Mouse (Mus musculus): ENCODE results near the gene Fcgrt. TPM values are rescaled to one million over a fixed set of nuclear protein-coding genes. Genes with fewer than 3 reads are reported as not detected.
"Not testable (repeated sequence)": the region's sequence is repeated elsewhere in the genome, so short reads cannot be mapped to it uniquely, and the experiment has no call there.

Gene Fcgrt
- polyA plus RNA-seq, 1 experiment from 2014 or later = 56.4 TPM

GRCm38 (mm10) chr7:45098541-45099240, 5.0 kb downstream of the Fcgrt start:
- ATAC-seq (ENCODE audit: insufficient read depth) (no peak), DNase-seq (no peak)
- Histone ChIP-seq H3K9ac (no peak overlapping the region), H3K9me3 (ENCODE audit: low read depth, low read length) (no peaks in the 10 kb centered on the region), H3K36me3 (ENCODE audit: insufficient read depth) (peaks cover 5% of the 10 kb centered on the region; the same call in 1 of the 2 replicates), H3K4me3 (ENCODE audit: low read depth, low read length) (no peak overlapping the region), H3K4me2 (no peak overlapping the region), H3K27ac (ENCODE audit: low read depth) (no peak overlapping the region), H3K4me1 (ENCODE audit: insufficient read depth) (no peaks in the 10 kb centered on the region), H3K27me3 (ENCODE audit: insufficient read depth, low read length) (no peaks in the 10 kb centered on the region)
- TF ChIP-seq CTCF (IDR thresholded peaks at IDR 0.05; ENCODE audit: low read depth) = peak; percentile 37
- 84% methylated on average over 8 of the region's 8 CpGs for WGBS

DNA sequence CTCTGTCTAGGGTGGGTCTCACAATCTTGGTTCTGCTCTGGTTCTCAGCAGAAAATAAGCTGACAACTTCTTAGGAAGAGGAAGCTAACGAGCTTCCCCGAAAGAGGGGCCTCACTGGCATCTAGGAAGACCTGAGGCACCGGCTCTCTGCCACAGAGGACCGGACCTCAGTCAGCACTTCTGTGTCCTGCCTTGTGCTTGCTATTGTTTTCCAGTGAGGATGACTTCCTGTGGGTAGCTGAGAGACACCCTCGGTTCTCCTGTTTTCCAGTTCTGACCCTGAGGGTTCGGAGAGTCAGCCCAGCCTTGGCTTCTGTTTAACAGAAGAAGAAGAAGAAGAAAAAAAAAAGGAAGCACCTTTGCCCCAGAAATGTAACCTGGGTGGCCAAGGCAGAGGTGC, 6.2 kb downstream of the Fcgrt start:
- H3K27me3 ChIP-seq (ENCODE audit: insufficient read depth, low read length) = no peaks in the 10 kb centered on the region
- no peak overlapping the region for H3K4me3 ChIP-seq (ENCODE audit: low read depth, low read length)
- H3K4me1 ChIP-seq (ENCODE audit: insufficient read depth) = peaks cover 4% of the 10 kb centered on the region; the same call in 1 of the 2 replicates
- DNase-seq (no peak), ATAC-seq (ENCODE audit: insufficient read depth) (no peak)
- no peak overlapping the region for H3K9ac ChIP-seq
- no peak overlapping the region for H3K27ac ChIP-seq (ENCODE audit: low read depth)
- peaks cover 5% of the 10 kb centered on the region; the same call in 1 of the 2 replicates for H3K36me3 ChIP-seq (ENCODE audit: insufficient read depth)
- no peaks in the 10 kb centered on the region for H3K9me3 ChIP-seq (ENCODE audit: low read depth, low read length)
- 54% methylated on average over 6 of the region's 6 CpGs for WGBS
- no peak overlapping the region for H3K4me2 ChIP-seq
- TF ChIP-seq CTCF (IDR thresholded peaks at IDR 0.05; ENCODE audit: low read depth) = no peak

DNA sequence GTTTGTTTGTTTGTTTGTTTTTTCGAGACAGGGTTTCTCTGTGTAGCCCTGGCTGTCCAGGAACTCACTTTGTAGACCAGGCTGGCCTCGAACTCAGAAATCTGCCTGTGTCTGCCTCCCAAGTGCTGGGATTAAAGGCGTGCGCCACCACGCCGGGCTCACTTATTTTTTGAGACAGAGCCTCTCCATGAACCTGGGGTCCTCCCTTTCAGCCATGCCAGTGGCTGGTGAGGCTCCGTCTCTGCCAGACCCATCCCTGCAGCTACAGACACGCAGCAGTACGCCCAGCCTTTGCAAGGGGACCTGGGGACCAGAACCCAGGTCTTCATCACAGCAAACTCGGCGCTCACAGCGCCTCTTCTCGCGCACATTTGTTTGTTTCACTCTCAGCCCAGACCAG, 7.7 kb downstream of the Fcgrt start:
- H3K36me3 ChIP-seq (ENCODE audit: insufficient read depth); H3K4me3 ChIP-seq (ENCODE audit: low read depth, low read length); ATAC-seq (ENCODE audit: insufficient read depth); H3K27ac ChIP-seq (ENCODE audit: low read depth); H3K9ac ChIP-seq; H3K4me1 ChIP-seq (ENCODE audit: insufficient read depth); H3K9me3 ChIP-seq (ENCODE audit: low read depth, low read length); H3K27me3 ChIP-seq (ENCODE audit: insufficient read depth, low read length); H3K4me2 ChIP-seq; DNase-seq: not testable (repeated sequence)
- WGBS = 93% methylated on average over 14 of the region's 14 CpGs

- 81% methylated on average over 6 of the region's 6 CpGs for WGBS
- no peak for TF ChIP-seq CTCF (IDR thresholded peaks at IDR 0.05; ENCODE audit: low read depth)
- H3K36me3 ChIP-seq (ENCODE audit: insufficient read depth) = peaks cover 5% of the 10 kb centered on the region; the same call in 1 of the 2 replicates
- H3K4me3 ChIP-seq (ENCODE audit: low read depth, low read length) = no peak overlapping the region
- no peak overlapping the region for H3K27ac ChIP-seq (ENCODE audit: low read depth)
- H3K9ac ChIP-seq = no peak overlapping the region
- DNase-seq (no peak), ATAC-seq (ENCODE audit: insufficient read depth) (no peak)
- H3K4me1 ChIP-seq (ENCODE audit: insufficient read depth) = peaks cover 7% of the 10 kb centered on the region; the same call in 1 of the 2 replicates
- no peaks in the 10 kb centered on the region for H3K9me3 ChIP-seq (ENCODE audit: low read depth, low read length)
- H3K27me3 ChIP-seq (ENCODE audit: insufficient read depth, low read length) = no peaks in the 10 kb centered on the region
- H3K4me2 ChIP-seq = no peak overlapping the region
These were observed 8.3 kb downstream of the Fcgrt start for GRCm38 (mm10) chr7:45095367-45095766.

DNA sequence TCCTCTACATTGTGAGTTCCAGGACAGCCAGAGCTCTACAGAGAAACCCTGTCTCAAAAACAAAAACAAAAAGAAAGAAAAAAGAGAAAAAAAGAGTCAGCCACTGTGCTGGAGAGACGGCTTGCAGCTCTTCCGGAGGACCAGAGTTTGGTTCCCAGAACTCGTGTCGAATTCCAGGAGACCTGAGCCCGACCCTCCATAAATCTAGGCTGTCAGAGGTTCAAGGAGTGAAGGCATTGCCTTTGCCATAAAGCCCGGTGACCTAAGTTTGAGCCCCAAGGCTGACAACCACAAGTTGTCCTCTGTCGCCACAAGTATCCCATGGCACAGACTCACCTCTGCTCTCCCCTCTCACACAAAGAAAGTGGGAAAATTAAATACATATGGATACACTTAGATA, 9.5 kb downstream of the Fcgrt start:
- TF ChIP-seq CTCF (IDR thresholded peaks at IDR 0.05; ENCODE audit: low read depth) = no peak
- Histone ChIP-seq H3K4me3 (ENCODE audit: low read depth, low read length) (no peak overlapping the region), H3K4me2 (no peak overlapping the region), H3K27ac (ENCODE audit: low read depth) (0 out of 2 replicates have a peak overlapping the region, but pooled peaks have one; percentile 3), H3K9me3 (ENCODE audit: low read depth, low read length) (no peaks in the 10 kb centered on the region), H3K9ac (no peak overlapping the region), H3K36me3 (ENCODE audit: insufficient read depth) (peaks cover 5% of the 10 kb centered on the region; the same call in 1 of the 2 replicates), H3K27me3 (ENCODE audit: insufficient read depth, low read length) (no peaks in the 10 kb centered on the region), H3K4me1 (ENCODE audit: insufficient read depth) (peaks cover 10% of the 10 kb centered on the region; the same call in 1 of the 2 replicates)
- no peak for DNase-seq
- 28% methylated on average over 7 of the region's 7 CpGs for WGBS
- ATAC-seq (ENCODE audit: insufficient read depth) = no peak

DNA sequence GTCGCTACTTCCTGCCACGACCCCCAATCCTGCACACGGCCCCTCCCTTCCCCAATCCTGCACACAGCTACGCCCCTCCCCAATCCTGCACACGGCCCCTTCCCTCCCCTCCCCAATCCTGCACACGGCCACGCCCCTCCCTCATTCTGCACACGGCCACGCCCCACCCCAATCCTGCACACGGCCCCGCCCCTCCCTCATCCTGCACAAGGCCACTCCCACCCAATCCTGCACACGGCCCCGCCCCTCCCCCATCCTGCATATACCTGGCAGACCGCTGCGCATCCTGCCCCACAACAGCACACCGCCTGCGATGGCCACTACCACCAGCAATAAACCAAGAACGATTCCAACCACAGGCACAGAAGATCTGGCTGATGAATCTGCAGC, 10.1 kb downstream of the Fcgrt start:
- Histone ChIP-seq H3K27me3 (ENCODE audit: insufficient read depth, low read length) (no peaks in the 10 kb centered on the region), H3K27ac (ENCODE audit: low read depth) (peak overlapping the region; percentile 91; the same call in 1 of the 2 replicates), H3K4me2 (no peak overlapping the region), H3K9me3 (ENCODE audit: low read depth, low read length) (no peaks in the 10 kb centered on the region), H3K36me3 (ENCODE audit: insufficient read depth) (peaks cover 10% of the 10 kb centered on the region), H3K4me3 (ENCODE audit: low read depth, low read length) (no peak overlapping the region), H3K9ac (no peak overlapping the region), H3K4me1 (ENCODE audit: insufficient read depth) (peaks cover 10% of the 10 kb centered on the region; the same call in 1 of the 2 replicates)
- WGBS = 37% methylated on average over 18 of the region's 18 CpGs
- ATAC-seq (ENCODE audit: insufficient read depth) (no peak), DNase-seq (no peak)
- TF ChIP-seq CTCF (IDR thresholded peaks at IDR 0.05; ENCODE audit: low read depth) = no peak

GRCm38 (mm10) chr7:45092828-45093515, 10.7 kb downstream of the Fcgrt start:
- H3K4me1 ChIP-seq (ENCODE audit: insufficient read depth) = peaks cover 10% of the 10 kb centered on the region; the same call in 1 of the 2 replicates
- H3K9me3 ChIP-seq (ENCODE audit: low read depth, low read length) = no peaks in the 10 kb centered on the region
- peak overlapping the region; percentile 18; the same call in 1 of the 2 replicates for H3K4me2 ChIP-seq
- H3K36me3 ChIP-seq (ENCODE audit: insufficient read depth) = peaks cover 15% of the 10 kb centered on the region
- peak overlapping the region; percentile 91 for H3K27ac ChIP-seq (ENCODE audit: low read depth)
- peak; percentile 54 for DNase-seq
- no peak overlapping the region for H3K4me3 ChIP-seq (ENCODE audit: low read depth, low read length)
- no peak for TF ChIP-seq CTCF (IDR thresholded peaks at IDR 0.05; ENCODE audit: low read depth)
- H3K27me3 ChIP-seq (ENCODE audit: insufficient read depth, low read length) = no peaks in the 10 kb centered on the region
- ATAC-seq (ENCODE audit: insufficient read depth) = no peak
- 48% methylated on average over 12 of the region's 12 CpGs for WGBS
- no peak overlapping the region for H3K9ac ChIP-seq
